Mouse (Mus musculus) CH12.LX (cell line): Measurements from ENCODE around the gene Elf5. TPM values are rescaled to one million over a fixed set of nuclear protein-coding genes. Genes with fewer than 3 reads are reported as not detected.

Experiments used
- DNase-seq: peaks from one replicate; pipeline ENCODE4 v3.0.0-alpha.2; 2013; ENCODE audit errors: extremely low read depth
- H3K27ac ChIP-seq: 2 replicates; pipeline ENCODE4 v1.5.1; 2012; ENCODE audit warnings: low read depth, mild to moderate bottlenecking, control low read depth, moderate library complexity; ENCODE audit not compliant: insufficient read depth
- H3K27me3 ChIP-seq: replicated peaks from 2 replicates; pipeline ENCODE3; 2012; ENCODE audit warnings: inconsistent platforms
- H3K36me3 ChIP-seq, 2 experiments: replicated peaks in 1 of 2; 2 replicates each; pipeline versions ENCODE3 to v1.6.1; 2012; ENCODE audit warnings: inconsistent platforms in 1 of 2, low read length in 1 of 2, mild to moderate bottlenecking in 1 of 2, mixed read lengths in 1 of 2, moderate library complexity in 1 of 2; ENCODE audit not compliant: control insufficient read depth in 1 of 2, insufficient read depth in 1 of 2
- H3K4me1 ChIP-seq, 2 experiments: 2 replicates each; pipeline ENCODE4 v1.6.1; 2012; ENCODE audit warnings: inconsistent platforms in 1 of 2, moderate library complexity in 1 of 2; ENCODE audit not compliant: insufficient read depth in 2 of 2, control insufficient read depth in 1 of 2
- H3K4me2 ChIP-seq: 2 replicates; pipeline ENCODE4 v1.6.1; 2012; ENCODE audit warnings: low read depth, mild to moderate bottlenecking, control low read depth; ENCODE audit not compliant: poor library complexity, insufficient read depth, severe bottlenecking
- H3K4me3 ChIP-seq, 3 experiments: fragments of 150-350 bp in 1 of 3; sonication (generic) in 1 of 3; replicated peaks in 1 of 3; 2 replicates each; pipeline versions ENCODE3 to v1.5.1; 2011 to 2012; ENCODE audit warnings: low read depth in 2 of 3, low read length in 2 of 3, mild to moderate bottlenecking in 2 of 3, moderate library complexity in 2 of 3, control low read depth in 1 of 3, improper control_type of control experiment in 1 of 3, inconsistent platforms in 1 of 3, mixed read lengths in 1 of 3; ENCODE audit not compliant: poor library complexity in 1 of 3
- H3K79me2 ChIP-seq: replicated peaks from 2 replicates; pipeline ENCODE4 v1.6.1; 2012; ENCODE audit warnings: mild to moderate bottlenecking, moderate library complexity; ENCODE audit not compliant: control insufficient read depth, poor library complexity, insufficient read depth, severe bottlenecking; ENCODE audit errors: extremely low read depth
- H3K9ac ChIP-seq: 2 replicates; pipeline ENCODE4 v1.6.1; 2012; ENCODE audit warnings: low read depth, mild to moderate bottlenecking, control low read depth, moderate library complexity; ENCODE audit not compliant: insufficient read depth
- H3K9me3 ChIP-seq: replicated peaks from 2 replicates; pipeline ENCODE3; 2012; ENCODE audit warnings: low read length, inconsistent platforms, mixed read lengths
- CHD1 ChIP-seq: IDR thresholded peaks from 2 replicates; pipeline ENCODE4 v1.6.1; 2012; ENCODE audit warnings: low read depth, low read length, improper control_type of control experiment, inconsistent platforms
- CHD2 ChIP-seq: IDR thresholded peaks from 2 replicates; pipeline ENCODE4 v1.6.1; 2011; ENCODE audit warnings: low read length, improper control_type of control experiment
- CTCF ChIP-seq, 2 experiments: IDR thresholded peaks in 1 of 2; conservative IDR thresholded peaks in 1 of 2; 2 replicates each; pipeline ENCODE4 v1.5.1; 2011 to 2012; ENCODE audit warnings: low read depth in 2 of 2, low read length in 2 of 2, improper control_type of control experiment in 1 of 2, inconsistent platforms in 1 of 2, mild to moderate bottlenecking in 1 of 2, moderate library complexity in 1 of 2
- E2F4 ChIP-seq: IDR thresholded peaks from 2 replicates; pipeline ENCODE4 v1.6.1; 2011; ENCODE audit warnings: low read depth, low read length, improper control_type of control experiment; ENCODE audit not compliant: insufficient replicate concordance
- ELF1 ChIP-seq: IDR thresholded peaks from 2 replicates; pipeline ENCODE4 v1.6.1; 2014; ENCODE audit warnings: low read depth, mild to moderate bottlenecking, inconsistent platforms, low read length, improper control_type of control experiment
- ETS1 ChIP-seq: conservative IDR thresholded peaks from 2 replicates; pipeline ENCODE4 v1.6.1; 2012; ENCODE audit warnings: low read depth, mild to moderate bottlenecking, inconsistent platforms, low read length, improper control_type of control experiment, moderate library complexity
- GABPA ChIP-seq: IDR thresholded peaks from 2 replicates; pipeline ENCODE4 v1.6.1; 2012; ENCODE audit warnings: low read depth, low read length, improper control_type of control experiment, inconsistent platforms; ENCODE audit not compliant: insufficient replicate concordance
- HCFC1 ChIP-seq: IDR thresholded peaks from 2 replicates; pipeline ENCODE4 v1.6.1; 2012; ENCODE audit warnings: low read depth, mild to moderate bottlenecking, inconsistent platforms, low read length, improper control_type of control experiment
- IRF4 ChIP-seq: IDR thresholded peaks from 2 replicates; pipeline ENCODE4 v1.6.1; 2014; ENCODE audit warnings: low read depth, mild to moderate bottlenecking, inconsistent platforms, low read length, improper control_type of control experiment
- JUN ChIP-seq: IDR thresholded peaks from 2 replicates; pipeline ENCODE4 v1.6.1; 2011; ENCODE audit warnings: low read depth, mild to moderate bottlenecking, low read length, improper control_type of control experiment, moderate library complexity; ENCODE audit not compliant: insufficient read depth
- JUND ChIP-seq: conservative IDR thresholded peaks from 2 replicates; pipeline ENCODE4 v1.6.1; 2011; ENCODE audit warnings: low read depth, low read length, improper control_type of control experiment
- MAFK ChIP-seq: IDR thresholded peaks from 2 replicates; pipeline ENCODE4 v1.6.1; 2011; ENCODE audit warnings: low read length, improper control_type of control experiment; ENCODE audit not compliant: insufficient replicate concordance
- MAX ChIP-seq: IDR thresholded peaks from 2 replicates; pipeline ENCODE4 v1.6.1; 2011; ENCODE audit warnings: low read length, improper control_type of control experiment
- MXI1 ChIP-seq: IDR thresholded peaks from 2 replicates; pipeline ENCODE4 v1.6.1; 2011; ENCODE audit warnings: mild to moderate bottlenecking, low read depth, low read length, improper control_type of control experiment
- MYC ChIP-seq: IDR thresholded peaks from 2 replicates; pipeline ENCODE4 v1.6.1; 2011; ENCODE audit warnings: low read depth, mild to moderate bottlenecking, improper control_type of control experiment, low read length
- NELFE ChIP-seq: IDR thresholded peaks from 2 replicates; pipeline ENCODE4 v1.6.1; 2011; ENCODE audit warnings: low read depth, low read length, improper control_type of control experiment
- NRF1 ChIP-seq: IDR thresholded peaks from 2 replicates; pipeline ENCODE4 v1.6.1; 2014; ENCODE audit warnings: low read depth, mild to moderate bottlenecking, inconsistent platforms, low read length, improper control_type of control experiment, moderate library complexity
- PAX5 ChIP-seq: IDR thresholded peaks from 2 replicates; pipeline ENCODE4 v1.6.1; 2012; ENCODE audit warnings: low read length, inconsistent platforms, mixed read lengths
- POLR2A ChIP-seq: IDR thresholded peaks from 2 replicates; pipeline ENCODE4 v1.6.1; 2011; ENCODE audit warnings: low read depth, mild to moderate bottlenecking, improper control_type of control experiment, low read length
- POLR2AphosphoS2 ChIP-seq: IDR thresholded peaks from 2 replicates; pipeline ENCODE4 v1.6.1; 2011; ENCODE audit warnings: low read depth, low read length, improper control_type of control experiment
- RAD21 ChIP-seq: IDR thresholded peaks from 2 replicates; pipeline ENCODE4 v1.6.1; 2011; ENCODE audit warnings: low read depth, mild to moderate bottlenecking, low read length, improper control_type of control experiment, moderate library complexity
- RCOR1 ChIP-seq: conservative IDR thresholded peaks from 2 replicates; pipeline ENCODE4 v1.6.1; 2012; ENCODE audit warnings: low read depth, mild to moderate bottlenecking, inconsistent platforms, low read length, improper control_type of control experiment
- SMC3 ChIP-seq: IDR thresholded peaks from 2 replicates; pipeline ENCODE4 v1.6.1; 2011; ENCODE audit warnings: low read depth, low read length, improper control_type of control experiment
- TCF12 ChIP-seq: IDR thresholded peaks from 2 replicates; pipeline ENCODE4 v1.6.1; 2014; ENCODE audit warnings: low read depth, mild to moderate bottlenecking, inconsistent platforms, low read length, improper control_type of control experiment
- UBTF ChIP-seq: IDR thresholded peaks from 2 replicates; pipeline ENCODE4 v1.6.1; 2012; ENCODE audit warnings: low read depth, mild to moderate bottlenecking, inconsistent platforms, low read length, improper control_type of control experiment, moderate library complexity
- ZKSCAN1 ChIP-seq: IDR thresholded peaks from 2 replicates; pipeline ENCODE4 v1.6.1; 2012; ENCODE audit warnings: low read depth, inconsistent platforms, low read length, improper control_type of control experiment, borderline replicate concordance
- ZMIZ1 ChIP-seq: IDR thresholded peaks from 2 replicates; pipeline ENCODE4 v1.6.1; 2012; ENCODE audit warnings: low read depth, mild to moderate bottlenecking, inconsistent platforms, low read length, improper control_type of control experiment
- ZNF384 ChIP-seq: IDR thresholded peaks from 2 replicates; pipeline ENCODE4 v1.6.1; 2012; ENCODE audit warnings: low read depth, low read length, improper control_type of control experiment, inconsistent platforms
- dilution Hi-C: fragments of 300-500 bp; cut with MboI; formaldehyde crosslinking; loops from 2 replicates; pipeline ENCODE4 v1.14.3; 2020; ENCODE audit warnings: low sequenced_read_pairs; ENCODE audit not compliant: extremely low pct_unique_long_range_greater_than_20kb, extremely low pct_ligation_motif_present
- in situ Hi-C: fragments of 300-500 bp; cut with MboI; formaldehyde crosslinking; loops from 3 replicates; pipeline ENCODE4 v1.14.3; 2019; ENCODE audit warnings: low sequenced_read_pairs, low pct_ligation_motif_present, low pct_unique_long_range_greater_than_20kb, mixed read lengths
- polyA plus RNA-seq: library from polyadenylated mRNA; unstranded; fragments of >175 nt; gene quantifications from 2 replicates; pipeline ENCODE4 v1.2.1, GENCODE M21; 2012; ENCODE audit warnings: low read depth; ENCODE audit not compliant: insufficient read length
- total RNA-seq, 2 experiments: library from RNA; depleted of rRNA; stranded (reverse); fragments of 300-350 nt in 1 of 2; fragments of >200 nt in 1 of 2; gene quantifications; 2 replicates each; pipeline ENCODE4 v1.2.3; 2012 to 2014

Elf5 gene
- total and polyA plus RNA-seq, 3 experiments = not detected

DNA sequence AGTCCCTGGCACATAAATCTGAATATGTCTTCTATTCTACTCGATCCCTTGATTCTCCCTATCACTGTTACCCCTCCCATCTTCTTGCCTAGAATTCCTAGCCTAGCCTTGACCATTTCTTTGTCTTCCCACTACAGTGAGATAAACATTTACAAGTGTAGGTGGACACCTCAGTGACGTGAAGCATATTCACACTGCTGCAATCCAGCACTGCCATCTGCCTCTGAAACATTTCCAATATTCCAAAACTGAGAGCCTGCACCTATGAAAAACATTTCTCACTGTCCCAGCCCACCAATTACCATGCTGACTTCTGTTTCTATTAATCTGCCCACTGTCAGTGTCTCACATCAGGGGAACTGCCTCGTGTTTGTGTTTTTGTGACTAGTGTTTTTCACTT is 5.2 kb upstream of the Elf5 start:
- no peak overlapping the region for H3K4me3 ChIP-seq
- H3K4me2 ChIP-seq = no peak overlapping the region
- DNase-seq = no peak
- peaks cover 0 to 7% of the 10 kb centered on the region in 2 experiments; a peak in 1 of 4 replicates for H3K4me1 ChIP-seq
- no peaks in the 10 kb centered on the region for H3K79me2 ChIP-seq
- H3K9ac ChIP-seq = no peak overlapping the region
- TF ChIP-seq JUND = no peak
- TF ChIP-seq GABPA = no peak
- TF ChIP-seq HCFC1 = no peak
- TF ChIP-seq SMC3 = no peak
- no peak for TF ChIP-seq TCF12
- no peak for TF ChIP-seq MYC
- TF ChIP-seq MXI1 = no peak
- no peak for TF ChIP-seq RAD21
- TF ChIP-seq E2F4 = no peak
- TF ChIP-seq ZMIZ1 = no peak
- TF ChIP-seq ZNF384 = no peak
- TF ChIP-seq ZKSCAN1 = no peak
- no peak for TF ChIP-seq CHD2
- no peak for TF ChIP-seq ETS1
- TF ChIP-seq UBTF = no peak
- no peak for TF ChIP-seq NRF1
- no peak for TF ChIP-seq POLR2AphosphoS2
- no peak for TF ChIP-seq MAFK
- H3K9me3 ChIP-seq = no peaks in the 10 kb centered on the region
- H3K27me3 ChIP-seq = no peaks in the 10 kb centered on the region
- no peaks in the 10 kb centered on the region for H3K36me3 ChIP-seq
- H3K27ac ChIP-seq = no peak overlapping the region
- dilution Hi-C loops = no loop called here
- in situ Hi-C loops = no loop called here

DNA sequence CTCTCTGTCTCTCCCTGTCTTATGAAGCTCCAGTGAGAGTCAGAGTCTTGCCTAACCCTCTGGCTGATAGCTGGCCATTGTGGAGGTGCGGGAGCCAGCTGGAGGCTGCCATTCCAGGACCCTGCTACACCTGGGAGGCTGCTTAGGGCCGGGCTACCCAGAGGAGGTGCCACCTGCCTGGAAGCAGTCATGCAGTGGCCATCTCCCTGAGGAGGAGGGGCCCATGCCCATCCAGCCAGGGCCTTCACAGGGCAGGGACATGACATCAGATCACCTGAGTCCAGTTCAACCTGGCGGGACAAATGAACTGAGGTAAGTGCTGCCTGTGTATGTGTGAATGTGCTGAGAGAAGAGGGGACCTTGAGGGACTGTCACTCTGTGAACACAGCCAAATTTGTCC is 328 bp downstream of the Elf5 start:
- in situ Hi-C loops (no loop called here), dilution Hi-C loops (no loop called here)
- peaks cover 0 to 6% of the 10 kb centered on the region in 2 experiments; a peak in 1 of 4 replicates for H3K4me1 ChIP-seq
- no peaks in the 10 kb centered on the region for H3K36me3 ChIP-seq
- TF ChIP-seq E2F4 = no peak
- no peak for TF ChIP-seq NELFE
- no peak for TF ChIP-seq RAD21
- no peak for TF ChIP-seq HCFC1
- no peak for TF ChIP-seq ELF1
- TF ChIP-seq RCOR1 = no peak
- TF ChIP-seq CTCF (conservative IDR thresholded peaks at IDR 0.05 in 1 of 2, IDR thresholded peaks at IDR 0.05 in 1 of 2; ENCODE audit: low read depth in 2 of 2, low read length in 2 of 2) = no peak
- no peak for TF ChIP-seq PAX5
- TF ChIP-seq JUN = no peak
- no peak for TF ChIP-seq IRF4
- no peak for TF ChIP-seq TCF12
- TF ChIP-seq POLR2A = no peak
- no peak for TF ChIP-seq GABPA
- TF ChIP-seq ZMIZ1 = no peak
- no peak for TF ChIP-seq CHD1
- TF ChIP-seq MAX = no peak
- TF ChIP-seq SMC3 = no peak
- TF ChIP-seq CHD2 = no peak
- no peaks in the 10 kb centered on the region for H3K27me3 ChIP-seq
- H3K79me2 ChIP-seq = no peaks in the 10 kb centered on the region
- no peak overlapping the region for H3K27ac ChIP-seq
- H3K9me3 ChIP-seq = no peaks in the 10 kb centered on the region
- DNase-seq = no peak
- H3K4me3 ChIP-seq = no peak overlapping the region
- no peak overlapping the region for H3K9ac ChIP-seq
- H3K4me2 ChIP-seq = no peak overlapping the region
